Mouse (Mus musculus) liver, postnatal 0 days (tissue): ENCODE measurements around the gene Arhgef33. TPM values are rescaled to one million over a fixed set of nuclear protein-coding genes. Genes with fewer than 3 reads are reported as not detected.
A peak's percentile ranks its signal among the peaks of the same experiment; 100 is the strongest.

ENCODE experiments used
- ATAC-seq: fragments of 200-750 bp; cut with Nextera tagmentation; 2 replicates; pipeline ENCODE4 v1.8.0; 2017; ENCODE audit warnings: mild to moderate bottlenecking, moderate library complexity
- DNase-seq: peaks from one replicate; pipeline ENCODE4 v3.0.0-alpha.2; 2016
- H3K27ac ChIP-seq: fragments of 300-500 bp; sonication (generic); 2 replicates; pipeline ENCODE4 v1.5.1; 2014; ENCODE audit warnings: antibody characterized with exemption, moderate library complexity, mild to moderate bottlenecking, low read depth
- H3K27me3 ChIP-seq: fragments of 300-500 bp; sonication (generic); 2 replicates; pipeline ENCODE4 v1.6.1; 2014; ENCODE audit warnings: low read length, control low read depth, mixed read lengths; ENCODE audit not compliant: insufficient read depth
- H3K36me3 ChIP-seq: fragments of 300-500 bp; sonication (generic); replicated peaks from 2 replicates; pipeline ENCODE4 v1.6.1; 2014; ENCODE audit warnings: mild to moderate bottlenecking, control low read depth, low read length, moderate library complexity, mixed read lengths; ENCODE audit not compliant: insufficient read depth
- H3K4me1 ChIP-seq: fragments of 300-500 bp; sonication (generic); 2 replicates; pipeline ENCODE4 v1.6.1; 2014; ENCODE audit warnings: antibody characterized with exemption, mild to moderate bottlenecking, control low read depth; ENCODE audit not compliant: insufficient read depth
- H3K4me2 ChIP-seq: fragments of 300-500 bp; sonication (generic); 2 replicates; pipeline ENCODE4 v1.6.1; 2014; ENCODE audit warnings: low read depth, mild to moderate bottlenecking, low read length, moderate library complexity, mixed read lengths
- H3K4me3 ChIP-seq: fragments of 300-500 bp; sonication (generic); 2 replicates; pipeline ENCODE4 v1.5.1; 2014; ENCODE audit warnings: low read depth, low read length
- H3K9ac ChIP-seq: fragments of 300-500 bp; sonication (generic); replicated peaks from 2 replicates; pipeline ENCODE4 v1.6.1; 2014; ENCODE audit warnings: mild to moderate bottlenecking, moderate library complexity
- H3K9me3 ChIP-seq: fragments of 300-500 bp; sonication (generic); 2 replicates; pipeline ENCODE4 v1.6.1; 2016; ENCODE audit warnings: mild to moderate bottlenecking, control low read depth, low read length, mixed read lengths
- CTCF ChIP-seq: sonication (generic); IDR thresholded peaks from 2 replicates; pipeline ENCODE4 v1.5.1; 2016; ENCODE audit warnings: antibody characterized with exemption, low read depth
- EP300 ChIP-seq: IDR thresholded peaks from 2 replicates; pipeline ENCODE4 v1.6.1; 2016; ENCODE audit warnings: antibody characterized with exemption, low read depth, mild to moderate bottlenecking
- WGBS: fragments of 180-500 bp; shearing (Covaris S2); extraction: QIAGEN DNeasy Blood & Tissue Kit; methylation state at CpG from one replicate; pipeline ENCODE4 v1.1.7; 2014; ENCODE audit not compliant: insufficient replicate concordance; 5-methylcytosine and 5-hydroxymethylcytosine counted together
- polyA plus RNA-seq: library from polyadenylated mRNA; unstranded; fragments of >200 nt; fragmentation: Nextera tagmentation; extraction: Ambion mirVana; gene quantifications from 2 replicates; pipeline ENCODE4 v1.2.1, GENCODE M21; 2015

Arhgef33 gene
- polyA plus RNA-seq, 1 experiment from 2014 or later: 1.2 TPM

GRCm38 (mm10) chr17:80325456-80325855 is 18.2 kb downstream of the Arhgef33 start:
- H3K9ac ChIP-seq: no peak overlapping the region
- no peaks in the 10 kb centered on the region for H3K27me3 ChIP-seq
- 62% methylated on average over 5 of the region's 5 CpGs for WGBS
- no peaks in the 10 kb centered on the region for H3K4me1 ChIP-seq
- H3K4me3 ChIP-seq: no peak overlapping the region
- ATAC-seq (peak; percentile 89), DNase-seq (peak; percentile 43)
- no peak overlapping the region for H3K4me2 ChIP-seq
- no peaks in the 10 kb centered on the region for H3K9me3 ChIP-seq
- TF ChIP-seq EP300 (no peak), CTCF (no peak)
- no peaks in the 10 kb centered on the region for H3K36me3 ChIP-seq
- no peak overlapping the region for H3K27ac ChIP-seq

DNA sequence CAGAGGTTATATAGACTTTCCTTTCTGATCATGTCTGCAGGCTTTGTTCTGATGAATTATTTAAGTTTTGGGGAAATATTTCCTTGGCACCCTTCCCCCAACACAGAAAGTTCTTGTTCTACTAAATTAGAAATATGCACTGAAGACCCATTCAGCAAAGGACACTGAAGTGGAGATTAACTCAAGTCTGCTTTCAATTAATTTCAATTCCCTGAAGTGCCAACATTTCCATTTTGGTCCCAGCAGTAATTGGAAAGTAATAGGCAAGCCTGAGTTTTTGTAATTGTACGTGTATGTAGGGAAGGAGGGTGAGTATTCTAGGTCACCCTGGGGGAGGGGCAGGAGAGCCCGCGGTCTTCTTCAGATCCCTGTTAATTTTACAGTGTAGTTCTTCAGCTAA is 19.2 kb downstream of the Arhgef33 start:
- ATAC-seq (no peak), DNase-seq (no peak)
- no peak for TF ChIP-seq CTCF
- no peak for TF ChIP-seq EP300
- no peak overlapping the region for H3K4me3 ChIP-seq
- H3K9me3 ChIP-seq: no peaks in the 10 kb centered on the region
- H3K27ac ChIP-seq: no peak overlapping the region
- no peak overlapping the region for H3K4me2 ChIP-seq
- H3K4me1 ChIP-seq: no peaks in the 10 kb centered on the region
- H3K9ac ChIP-seq: no peak overlapping the region
- no peaks in the 10 kb centered on the region for H3K36me3 ChIP-seq
- 79% methylated on average over 3 of the region's 3 CpGs for WGBS
- H3K27me3 ChIP-seq: no peaks in the 10 kb centered on the region

DNA sequence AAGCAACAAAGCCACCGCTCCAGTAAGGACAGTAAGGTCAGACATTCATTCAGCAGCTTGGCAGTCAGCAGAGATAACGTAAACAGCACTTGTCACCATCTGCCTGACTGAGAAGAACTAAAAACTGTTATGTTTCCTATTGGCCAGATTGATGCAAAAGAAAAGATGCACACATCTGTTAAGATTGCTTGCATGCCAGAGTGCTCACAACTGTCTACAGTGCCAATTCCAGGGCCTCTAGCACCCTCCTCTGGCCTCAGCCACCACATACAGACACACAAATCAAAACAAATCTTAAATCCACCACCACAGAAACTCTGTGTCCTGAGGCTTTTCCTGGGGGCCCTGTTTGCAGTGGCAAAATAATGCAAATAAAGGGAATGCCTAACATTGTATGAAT is 25.2 kb downstream of the Arhgef33 start:
- no peaks in the 10 kb centered on the region for H3K9me3 ChIP-seq
- H3K4me3 ChIP-seq: no peak overlapping the region
- TF ChIP-seq CTCF: peak; percentile 53
- no peak for TF ChIP-seq EP300
- no peaks in the 10 kb centered on the region for H3K4me1 ChIP-seq
- H3K27me3 ChIP-seq: no peaks in the 10 kb centered on the region
- no peak overlapping the region for H3K9ac ChIP-seq
- ATAC-seq (0 out of 2 replicates have a peak, but pooled peaks have one; percentile 31), DNase-seq (no peak)
- H3K27ac ChIP-seq: no peak overlapping the region
- H3K36me3 ChIP-seq: no peaks in the 10 kb centered on the region
- no peak overlapping the region for H3K4me2 ChIP-seq
- 74% methylated on average over 2 of the region's 2 CpGs for WGBS

DNA sequence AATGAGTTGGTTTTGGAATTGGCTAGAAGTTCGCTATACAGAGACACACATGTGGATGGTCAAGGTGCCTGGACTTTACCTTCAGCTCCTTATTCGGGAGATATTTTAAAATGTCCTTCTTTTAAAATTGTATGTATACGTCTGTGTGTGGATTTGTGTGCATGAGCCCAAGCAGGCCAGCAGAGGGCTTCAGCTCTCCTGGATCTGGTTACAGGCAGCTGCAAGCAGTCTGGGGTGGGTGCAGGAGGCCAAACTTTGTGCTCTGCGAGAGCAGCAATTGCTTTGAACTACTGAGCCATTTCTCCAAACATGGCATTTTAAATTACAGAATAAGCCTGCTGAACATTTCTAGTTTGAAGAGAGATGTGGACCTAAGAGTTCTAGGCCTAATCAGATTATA is 38.1 kb downstream of the Arhgef33 start:
- WGBS: 70% methylated on average over 4 of the region's 4 CpGs
- DNase-seq: no peak
- no peak for TF ChIP-seq EP300
- peak; percentile 41 for TF ChIP-seq CTCF

GRCm38 (mm10) chr17:80346591-80347125 is 39.5 kb downstream of the Arhgef33 start:
- no peak for DNase-seq
- H3K4me2 ChIP-seq: no peak overlapping the region
- no peak overlapping the region for H3K27ac ChIP-seq
- no peak overlapping the region for H3K9ac ChIP-seq
- no peaks in the 10 kb centered on the region for H3K36me3 ChIP-seq
- no peaks in the 10 kb centered on the region for H3K4me1 ChIP-seq
- no peaks in the 10 kb centered on the region for H3K9me3 ChIP-seq
- 65% methylated on average over 11 of the region's 11 CpGs for WGBS
- ATAC-seq: no peak
- no peaks in the 10 kb centered on the region for H3K27me3 ChIP-seq
- H3K4me3 ChIP-seq: no peak overlapping the region
- TF ChIP-seq EP300: no peak

More for the DNA sequence above, 38.1 kb downstream of the Arhgef33 start:
- Histone ChIP-seq H3K9ac (no peak overlapping the region), H3K4me1 (no peaks in the 10 kb centered on the region), H3K27me3 (no peaks in the 10 kb centered on the region), H3K4me3 (no peak overlapping the region), H3K4me2 (no peak overlapping the region), H3K9me3 (no peaks in the 10 kb centered on the region), H3K27ac (no peak overlapping the region), H3K36me3 (no peaks in the 10 kb centered on the region)
- ATAC-seq: no peak

GRCm38 (mm10) chr17:80347234-80347633 is 40.0 kb downstream of the Arhgef33 start:
- Histone ChIP-seq H3K4me2 (no peak overlapping the region), H3K9me3 (no peaks in the 10 kb centered on the region), H3K27me3 (no peaks in the 10 kb centered on the region), H3K4me3 (no peak overlapping the region), H3K36me3 (no peaks in the 10 kb centered on the region), H3K9ac (no peak overlapping the region), H3K4me1 (no peaks in the 10 kb centered on the region), H3K27ac (no peak overlapping the region)
- DNase-seq (no peak), ATAC-seq (no peak)
- 54% methylated on average over 6 of the region's 6 CpGs for WGBS
- TF ChIP-seq CTCF (no peak), EP300 (no peak)

DNA sequence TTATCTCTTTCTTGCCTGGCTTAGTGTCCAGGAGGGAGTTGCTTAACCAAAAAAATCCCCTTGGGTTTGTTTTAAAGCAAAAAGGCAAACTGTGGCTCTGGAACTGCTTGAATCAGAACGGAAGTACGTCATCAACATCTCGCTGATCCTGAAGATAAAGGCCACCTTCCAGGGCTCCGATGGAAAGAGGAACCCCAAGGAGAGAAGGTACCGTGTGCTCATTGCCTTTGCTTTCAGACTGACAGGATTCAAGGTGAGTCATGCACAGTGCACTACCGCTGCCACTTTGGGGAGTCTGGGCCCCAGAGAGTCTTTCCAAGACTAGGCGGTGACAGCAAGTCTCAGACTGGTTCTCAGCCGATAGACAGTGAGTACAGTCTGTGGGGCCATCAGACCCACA is 53.0 kb downstream of the Arhgef33 start:
- Histone ChIP-seq H3K4me3 (no peak overlapping the region), H3K36me3 (no peaks in the 10 kb centered on the region), H3K9me3 (no peaks in the 10 kb centered on the region), H3K9ac (no peak overlapping the region), H3K4me1 (no peaks in the 10 kb centered on the region), H3K27me3 (no peaks in the 10 kb centered on the region), H3K27ac (no peak overlapping the region), H3K4me2 (no peak overlapping the region)
- ATAC-seq: no peak
- no peak for DNase-seq
- TF ChIP-seq CTCF (no peak), EP300 (no peak)
- 72% methylated on average over 8 of the region's 8 CpGs for WGBS
